Mouse (Mus musculus) liver, embryonic 13.5 days (tissue): ENCODE data around the gene Rassf1. TPM values are rescaled to one million over a fixed set of nuclear protein-coding genes. Genes with fewer than 3 reads are reported as not detected.
A peak's percentile ranks its signal among the peaks of the same experiment; 100 is the strongest.
"Not testable (repeated sequence)": the region's sequence is repeated elsewhere in the genome, so short reads cannot be mapped to it uniquely, and the experiment has no call there.

Experiments
- ATAC-seq: fragments of 200-750 bp; cut with Nextera tagmentation; 2 replicates; pipeline ENCODE4 v1.8.0; 2017; ENCODE audit warnings: low read depth, mild to moderate bottlenecking, moderate number of reproducible peaks, moderate library complexity
- DNase-seq: peaks from one replicate; pipeline ENCODE4 v3.0.0; 2022
- H3K27ac ChIP-seq: fragments of 300-500 bp; sonication (generic); 2 replicates; pipeline ENCODE4 v1.5.1; 2015; ENCODE audit warnings: moderate library complexity, mild to moderate bottlenecking, inconsistent platforms
- H3K27me3 ChIP-seq: fragments of 300-500 bp; sonication (generic); 2 replicates; pipeline ENCODE4 v1.6.1; 2015; ENCODE audit warnings: mild to moderate bottlenecking, inconsistent platforms
- H3K36me3 ChIP-seq: fragments of 300-500 bp; sonication (generic); 2 replicates; pipeline ENCODE4 v1.6.1; 2015; ENCODE audit warnings: mild to moderate bottlenecking, inconsistent platforms
- H3K4me1 ChIP-seq: fragments of 300-500 bp; sonication (generic); replicated peaks from 2 replicates; pipeline ENCODE4 v1.6.1; 2015; ENCODE audit warnings: inconsistent platforms
- H3K4me2 ChIP-seq: fragments of 300-500 bp; sonication (generic); 2 replicates; pipeline ENCODE4 v1.6.1; 2015; ENCODE audit warnings: inconsistent platforms, mild to moderate bottlenecking, moderate library complexity
- H3K4me3 ChIP-seq: fragments of 300-500 bp; sonication (generic); replicated peaks from 2 replicates; pipeline ENCODE4 v1.5.1; 2015; ENCODE audit warnings: mild to moderate bottlenecking, inconsistent platforms
- H3K9ac ChIP-seq: fragments of 300-500 bp; sonication (generic); 2 replicates; pipeline ENCODE4 v1.6.1; 2015; ENCODE audit warnings: mild to moderate bottlenecking, inconsistent platforms
- H3K9me3 ChIP-seq: fragments of 300-500 bp; sonication (generic); replicated peaks from 2 replicates; pipeline ENCODE4 v1.6.1; 2016; ENCODE audit warnings: inconsistent platforms
- WGBS: fragments of 180-500 bp; shearing (Covaris S2); methylation state at CpG from one replicate; pipeline ENCODE4 v1.1.7; 2015; ENCODE audit not compliant: insufficient replicate concordance; 5-methylcytosine and 5-hydroxymethylcytosine counted together
- polyA plus RNA-seq: library from polyadenylated mRNA; unstranded; fragments of >200 nt; fragmentation: Nextera tagmentation; extraction: Ambion mirVana; gene quantifications from 2 replicates; pipeline ENCODE4 v1.2.1, GENCODE M21; 2015

Rassf1 gene
- polyA plus RNA-seq, 1 experiment from 2014 or later, result 17.5 TPM

GRCm38 (mm10) chr9:107565556-107565955, 14.2 kb downstream of the Rassf1 start:
- DNase-seq, H3K27me3 ChIP-seq, H3K9me3 ChIP-seq, ATAC-seq: not testable (repeated sequence)
- H3K4me1 ChIP-seq, result peaks cover 78% of the 10 kb centered on the region
- peaks cover 38% of the 10 kb centered on the region for H3K36me3 ChIP-seq
- H3K27ac ChIP-seq, result peak overlapping the region; percentile 94
- 34% methylated on average over 5 of the region's 5 CpGs for WGBS
- peak overlapping the region; percentile 88; the same call in 1 of the 2 replicates for H3K4me2 ChIP-seq
- H3K4me3 ChIP-seq, result peak overlapping the region; percentile 15; the same call in 1 of the 2 replicates
- peak overlapping the region; percentile 32; the same call in 1 of the 2 replicates for H3K9ac ChIP-seq

- WGBS, result 51% methylated on average over 15 of the region's 15 CpGs
- Histone ChIP-seq H3K4me3 (no peak overlapping the region), H3K4me2 (peak overlapping the region; percentile 92), H3K9ac (0 out of 2 replicates have a peak overlapping the region, but pooled peaks have one; percentile 7), H3K27ac (peak overlapping the region; percentile 94), H3K27me3 (no peaks in the 10 kb centered on the region), H3K4me1 (peaks cover 84% of the 10 kb centered on the region), H3K36me3 (peaks cover 35% of the 10 kb centered on the region), H3K9me3 (no peaks in the 10 kb centered on the region)
- ATAC-seq (no peak), DNase-seq (peak; percentile 65)
Observed at GRCm38 (mm10) chr9:107566041-107566709, 14.8 kb downstream of the Rassf1 start.

GRCm38 (mm10) chr9:107566855-107567254, 15.5 kb downstream of the Rassf1 start:
- ATAC-seq, result no peak
- no peaks in the 10 kb centered on the region for H3K9me3 ChIP-seq
- WGBS, result 40% methylated on average over 3 of the region's 3 CpGs

GRCm38 (mm10) chr9:107567702-107568319, 16.5 kb downstream of the Rassf1 start, which contains the start of gene Hyal2:
Hyal2 (plus strand) TSS chr9:107567945.
- Histone ChIP-seq H3K4me3 (peak within 1 kb of the TSS; percentile 86), H3K36me3 (peaks cover 40% of the 10 kb centered on the region), H3K27me3 (no peaks in the 10 kb centered on the region), H3K9me3 (no peaks in the 10 kb centered on the region), H3K4me1 (peaks cover 85% of the 10 kb centered on the region), H3K4me2 (peak within 1 kb of the TSS; percentile 92), H3K9ac (peak within 1 kb of the TSS; percentile 92), H3K27ac (peak within 1 kb of the TSS; percentile 94)
- no peak for ATAC-seq
- 37% methylated on average over 18 of the region's 18 CpGs for WGBS
- no peak for DNase-seq

More at GRCm38 (mm10) chr9:107566855-107567254, 15.5 kb downstream of the Rassf1 start:
- Histone ChIP-seq H3K9ac (peak overlapping the region; percentile 92), H3K27me3 (no peaks in the 10 kb centered on the region), H3K27ac (peak overlapping the region; percentile 94), H3K36me3 (peaks cover 35% of the 10 kb centered on the region), H3K4me1 (peaks cover 85% of the 10 kb centered on the region), H3K4me2 (peak overlapping the region; percentile 92), H3K4me3 (0 out of 2 replicates have a peak overlapping the region, but pooled peaks have one; percentile 86)
- DNase-seq, result no peak

GRCm38 (mm10) chr9:107568331-107569261, 17.2 kb downstream of the Rassf1 start:
- no peaks in the 10 kb centered on the region for H3K27me3 ChIP-seq
- peak; percentile 75 for ATAC-seq
- H3K27ac ChIP-seq, result peak overlapping the region; percentile 94
- peak overlapping the region; percentile 86 for H3K4me3 ChIP-seq
- peaks cover 47% of the 10 kb centered on the region for H3K36me3 ChIP-seq
- no peaks in the 10 kb centered on the region for H3K9me3 ChIP-seq
- peak overlapping the region; percentile 92 for H3K9ac ChIP-seq
- peak overlapping the region; percentile 92 for H3K4me2 ChIP-seq
- WGBS, result under 1% methylated on average over 41 of the region's 41 CpGs
- peaks cover 90% of the 10 kb centered on the region for H3K4me1 ChIP-seq
- DNase-seq, result peak; percentile 84

- WGBS, result 0% methylated on average over 23 of the region's 23 CpGs
- H3K27me3 ChIP-seq, result no peaks in the 10 kb centered on the region
- H3K9ac ChIP-seq, result peak overlapping the region; percentile 92
- H3K27ac ChIP-seq, result peak overlapping the region; percentile 94
- peaks cover 85% of the 10 kb centered on the region for H3K4me1 ChIP-seq
- H3K36me3 ChIP-seq, result peaks cover 49% of the 10 kb centered on the region
- H3K4me3 ChIP-seq, result peak overlapping the region; percentile 86
- no peaks in the 10 kb centered on the region for H3K9me3 ChIP-seq
- DNase-seq (no peak), ATAC-seq (peak; percentile 7)
- H3K4me2 ChIP-seq, result peak overlapping the region; percentile 92
Observed at GRCm38 (mm10) chr9:107569270-107569669, 17.9 kb downstream of the Rassf1 start.

- WGBS, result 65% methylated on average over 13 of the region's 13 CpGs
Observed at GRCm38 (mm10) chr9:107570016-107570415, 18.7 kb downstream of the Rassf1 start.

GRCm38 (mm10) chr9:107570845-107571244, 19.5 kb downstream of the Rassf1 start:
- peaks cover 82% of the 10 kb centered on the region for H3K4me1 ChIP-seq
- H3K27ac ChIP-seq, result peak overlapping the region; percentile 94
- H3K27me3 ChIP-seq, result no peaks in the 10 kb centered on the region
- peak; percentile 70 for DNase-seq
- 31% methylated on average over 21 of the region's 21 CpGs for WGBS
- H3K9me3 ChIP-seq, result no peaks in the 10 kb centered on the region
- peak overlapping the region; percentile 92 for H3K9ac ChIP-seq
- peak; percentile 68 for ATAC-seq
- peaks cover 40% of the 10 kb centered on the region for H3K36me3 ChIP-seq
- H3K4me2 ChIP-seq, result peak overlapping the region; percentile 92
- peak overlapping the region; percentile 86 for H3K4me3 ChIP-seq

More at GRCm38 (mm10) chr9:107570016-107570415, 18.7 kb downstream of the Rassf1 start:
- H3K4me2 ChIP-seq, result peak overlapping the region; percentile 92
- DNase-seq (no peak), ATAC-seq (no peak)
- H3K9me3 ChIP-seq, result no peaks in the 10 kb centered on the region
- peak overlapping the region; percentile 94 for H3K27ac ChIP-seq
- H3K4me1 ChIP-seq, result peaks cover 82% of the 10 kb centered on the region
- H3K4me3 ChIP-seq, result peak overlapping the region; percentile 86
- H3K27me3 ChIP-seq, result no peaks in the 10 kb centered on the region
- peaks cover 46% of the 10 kb centered on the region for H3K36me3 ChIP-seq
- H3K9ac ChIP-seq, result peak overlapping the region; percentile 92

- Histone ChIP-seq H3K4me1 (peaks cover 82% of the 10 kb centered on the region), H3K9me3 (no peaks in the 10 kb centered on the region), H3K36me3 (peaks cover 40% of the 10 kb centered on the region), H3K27ac (peak overlapping the region; percentile 94), H3K4me2 (peak overlapping the region; percentile 92), H3K9ac (peak overlapping the region; percentile 92), H3K4me3 (peak overlapping the region; percentile 86), H3K27me3 (no peaks in the 10 kb centered on the region)
- DNase-seq (peak; percentile 51), ATAC-seq (peak; percentile 43)
- WGBS, result 78% methylated on average over 22 of the region's 22 CpGs
Observed at GRCm38 (mm10) chr9:107571534-107572326, 20.4 kb downstream of the Rassf1 start.

GRCm38 (mm10) chr9:107572327-107572662, 20.9 kb downstream of the Rassf1 start:
- DNase-seq (no peak), ATAC-seq (no peak)
- H3K27ac ChIP-seq, result peak overlapping the region; percentile 94

More at GRCm38 (mm10) chr9:107572327-107572662, 20.9 kb downstream of the Rassf1 start:
- Histone ChIP-seq H3K9ac (peak overlapping the region; percentile 92), H3K36me3 (peaks cover 40% of the 10 kb centered on the region), H3K4me1 (peaks cover 82% of the 10 kb centered on the region), H3K27me3 (no peaks in the 10 kb centered on the region), H3K4me3 (peak overlapping the region; percentile 86; the same call in 1 of the 2 replicates), H3K9me3 (no peaks in the 10 kb centered on the region), H3K4me2 (peak overlapping the region; percentile 92)
- 92% methylated on average over 2 of the region's 2 CpGs for WGBS
